Mouse (Mus musculus) retina, adult 2 months (tissue): Measurements from ENCODE around the gene B4galnt4.

Source experiments
- DNase-seq: peaks from one replicate; pipeline ENCODE4 v3.0.0-alpha.2; 2012; ENCODE audit warnings: low read depth, low spot score

The B4galnt4 gene

DNA sequence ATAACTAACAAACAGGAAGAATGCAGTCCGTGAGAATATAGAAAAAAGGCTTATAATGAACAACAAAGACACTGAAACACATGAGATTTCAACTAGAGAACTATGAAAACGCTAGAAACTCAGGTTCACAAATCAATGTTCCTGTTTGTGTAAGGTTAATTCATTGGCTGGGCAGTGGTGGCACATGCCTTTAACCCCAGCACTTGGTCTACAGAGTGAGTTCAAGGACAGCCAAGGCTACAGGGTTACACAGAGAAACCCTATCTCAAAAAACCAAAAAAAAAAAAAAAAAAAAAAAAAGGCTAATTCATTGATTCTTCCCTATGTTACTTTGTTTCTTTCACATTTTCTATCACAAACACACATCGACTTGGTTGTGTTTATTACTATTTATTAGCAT is 59.7 kb downstream of the B4galnt4 start:
- no peak for DNase-seq

DNA sequence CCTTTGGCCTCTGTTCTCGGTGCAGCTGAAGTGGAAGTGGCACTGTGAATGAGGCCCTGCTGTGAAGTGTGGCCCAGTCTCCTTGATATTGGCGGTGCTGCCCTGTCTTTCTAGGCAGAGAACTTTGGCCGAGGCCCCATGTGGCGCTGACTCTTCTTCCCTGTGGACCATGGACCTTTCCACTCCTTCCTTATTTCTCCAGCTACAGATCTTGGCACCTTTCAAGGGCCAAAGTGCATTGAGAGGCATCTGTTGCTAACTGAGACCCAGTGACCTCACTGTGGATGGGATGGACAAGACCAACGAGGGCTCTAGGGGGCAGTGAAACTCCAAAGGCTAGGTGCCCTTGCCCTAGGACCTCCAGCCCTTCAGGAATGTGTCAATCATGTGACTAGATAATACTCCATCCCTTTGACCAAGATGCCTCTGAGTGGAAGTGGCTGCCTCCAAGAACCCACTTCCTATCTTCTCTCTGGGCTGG is 60.2 kb downstream of the B4galnt4 start:
- no peak for DNase-seq
